Mouse (Mus musculus) large intestine, adult 2 months (tissue): ENCODE results near the gene Spon2. TPM values are rescaled to one million over a fixed set of nuclear protein-coding genes. Genes with fewer than 3 reads are reported as not detected.
A peak's percentile ranks its signal among the peaks of the same experiment; 100 is the strongest.

Source experiments
- DNase-seq: peaks from one replicate; pipeline ENCODE4 v3.0.0-alpha.2; 2012; ENCODE audit warnings: low read depth, low spot score
- WGBS: fragments of 180-500 bp; shearing (Covaris S2); methylation state at CpG from one replicate; pipeline ENCODE4 v1.1.7; 2018; 5-methylcytosine and 5-hydroxymethylcytosine counted together
- polyA plus RNA-seq: library from polyadenylated mRNA; depleted of rRNA; stranded (reverse); fragments of >200 nt; gene quantifications from 2 replicates; pipeline ENCODE4 v1.2.3, GENCODE M21; 2012; rRNA removed

Gene Spon2
- 53.9 and 56.0 TPM in 2 replicates for polyA plus RNA-seq

- DNase-seq = no peak
- WGBS = 9% methylated on average over 5 of the region's 5 CpGs
Measured at GRCm38 (mm10) chr5:33218081-33218480, at the start of gene Spon2. Gene Spon2, minus strand, starts transcription at chr5:33218455.

GRCm38 (mm10) chr5:33254416-33254815, 36.2 kb upstream of the Spon2 start:
- WGBS = 72% methylated on average over 5 of the region's 5 CpGs
- no peak for DNase-seq

GRCm38 (mm10) chr5:33248186-33248585, 29.9 kb upstream of the Spon2 start:
- WGBS = 60% methylated on average over 12 of the region's 12 CpGs
- DNase-seq = no peak

GRCm38 (mm10) chr5:33247387-33247786, 29.1 kb upstream of the Spon2 start:
- no peak for DNase-seq
- 93% methylated on average over 2 of the region's 2 CpGs for WGBS

- 51% methylated on average over 3 of the region's 3 CpGs for WGBS
- peak; percentile 14 for DNase-seq
Measured at GRCm38 (mm10) chr5:33245701-33246100, 27.4 kb upstream of the Spon2 start.

- WGBS = 74% methylated on average over 5 of the region's 5 CpGs
Measured at GRCm38 (mm10) chr5:33244377-33244920, 26.2 kb upstream of the Spon2 start.

GRCm38 (mm10) chr5:33239934-33240333, 21.7 kb upstream of the Spon2 start:
- 71% methylated on average over 3 of the region's 3 CpGs for WGBS
- DNase-seq = no peak

More at GRCm38 (mm10) chr5:33244377-33244920, 26.2 kb upstream of the Spon2 start:
- DNase-seq = no peak

- 69% methylated on average over 3 of the region's 3 CpGs for WGBS
- no peak for DNase-seq
Measured at GRCm38 (mm10) chr5:33239111-33239714, 21.0 kb upstream of the Spon2 start.

- WGBS = 50% methylated on average over 3 of the region's 3 CpGs
- no peak for DNase-seq
Measured at GRCm38 (mm10) chr5:33238256-33238645, 20.0 kb upstream of the Spon2 start.

- WGBS = 78% methylated on average over 11 of the region's 11 CpGs
Measured at GRCm38 (mm10) chr5:33237600-33238255, 19.5 kb upstream of the Spon2 start.

GRCm38 (mm10) chr5:33234391-33235031, 16.3 kb upstream of the Spon2 start:
- 31% methylated on average over 13 of the region's 13 CpGs for WGBS
- DNase-seq = no peak

More at GRCm38 (mm10) chr5:33237600-33238255, 19.5 kb upstream of the Spon2 start:
- no peak for DNase-seq

- WGBS = 60% methylated on average over 5 of the region's 5 CpGs
- DNase-seq = no peak
Measured at GRCm38 (mm10) chr5:33232791-33233190, 14.5 kb upstream of the Spon2 start.

GRCm38 (mm10) chr5:33230285-33230684, 12.0 kb upstream of the Spon2 start:
- no peak for DNase-seq
- WGBS = 46% methylated on average over 5 of the region's 5 CpGs

- DNase-seq = no peak
- 65% methylated on average over 5 of the region's 5 CpGs for WGBS
Measured at GRCm38 (mm10) chr5:33228428-33228827, 10.2 kb upstream of the Spon2 start.

- no peak for DNase-seq
- WGBS = 83% methylated on average over 5 of the region's 5 CpGs
Measured at GRCm38 (mm10) chr5:33225673-33226072, 7.4 kb upstream of the Spon2 start.

- WGBS = 76% methylated on average over 7 of the region's 7 CpGs
- no peak for DNase-seq
Measured at GRCm38 (mm10) chr5:33224491-33224890, 6.2 kb upstream of the Spon2 start.

GRCm38 (mm10) chr5:33222841-33223744, 4.8 kb upstream of the Spon2 start:
- 55% methylated on average over 9 of the region's 9 CpGs for WGBS
- DNase-seq = no peak

- 66% methylated on average over 6 of the region's 6 CpGs for WGBS
- DNase-seq = no peak
Measured at GRCm38 (mm10) chr5:33222389-33222788, 4.1 kb upstream of the Spon2 start.

GRCm38 (mm10) chr5:33220350-33221044, 2.2 kb upstream of the Spon2 start:
- no peak for DNase-seq
- 68% methylated on average over 10 of the region's 10 CpGs for WGBS
